Mouse (Mus musculus): Measurements from ENCODE around the gene Duoxa2. TPM values are rescaled to one million over a fixed set of nuclear protein-coding genes. Genes with fewer than 3 reads are reported as not detected.
"Not testable (repeated sequence)": the region's sequence is repeated elsewhere in the genome, so short reads cannot be mapped to it uniquely, and the experiment has no call there.

Duoxa2 gene
- total RNA-seq, 2 experiments from 2014 or later, result not detected

DNA sequence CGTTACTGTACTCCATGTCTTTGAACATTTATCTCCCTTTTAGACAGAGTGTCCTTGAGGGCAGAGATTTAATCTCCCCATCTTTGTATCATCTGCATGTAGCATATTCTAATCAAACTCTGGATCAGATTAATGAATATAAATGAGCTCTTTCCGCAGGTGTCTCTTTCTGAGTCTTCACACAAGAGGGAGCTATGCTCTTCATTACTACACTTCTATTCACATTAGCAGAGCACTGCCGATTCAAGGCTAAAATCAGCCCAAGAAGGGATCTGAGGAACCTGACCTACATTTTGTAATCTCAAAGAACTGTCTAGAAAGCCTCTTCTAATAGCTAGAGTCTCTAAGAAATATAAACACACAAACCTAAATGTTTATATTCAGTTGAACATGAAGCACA, 10.9 kb downstream of the Duoxa2 start:
- no peak for DNase-seq

- no peak for DNase-seq
Measured at GRCm38 (mm10) chr2:122311561-122311960, 12.9 kb downstream of the Duoxa2 start.

DNA sequence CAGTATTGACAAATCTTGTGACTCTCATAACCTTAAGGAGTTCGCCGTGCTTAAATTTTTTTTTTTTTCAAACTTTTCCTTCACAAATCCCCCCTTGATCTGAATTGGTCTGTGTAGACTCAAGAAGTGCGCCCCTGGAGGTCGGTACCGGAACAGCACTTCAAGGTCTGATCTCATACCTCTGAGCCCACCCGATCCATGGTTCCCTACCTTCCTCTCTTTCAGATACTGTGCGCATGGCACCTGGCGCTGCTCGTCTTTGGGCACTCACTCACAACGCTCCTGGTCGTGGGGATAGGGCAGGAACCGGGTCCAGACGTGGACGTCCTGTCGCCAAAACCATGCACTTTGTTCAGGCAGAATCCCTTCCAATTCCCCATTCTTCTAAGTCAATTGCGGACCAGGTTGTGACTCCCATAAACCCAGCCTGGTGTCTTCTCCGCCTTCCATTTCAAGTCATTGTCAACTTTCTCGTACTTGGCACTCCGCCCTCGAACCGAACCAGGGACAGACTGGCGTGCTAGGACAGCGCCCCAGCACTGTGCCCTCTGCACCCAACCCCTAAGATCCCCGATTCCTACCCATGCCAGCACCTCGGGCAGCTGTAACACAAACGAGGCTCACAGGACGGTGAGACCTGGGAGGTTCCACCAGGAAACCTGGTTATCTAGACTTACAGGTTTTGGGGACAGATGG, 14.2 kb downstream of the Duoxa2 start:
- DNase-seq, result no peak

DNA sequence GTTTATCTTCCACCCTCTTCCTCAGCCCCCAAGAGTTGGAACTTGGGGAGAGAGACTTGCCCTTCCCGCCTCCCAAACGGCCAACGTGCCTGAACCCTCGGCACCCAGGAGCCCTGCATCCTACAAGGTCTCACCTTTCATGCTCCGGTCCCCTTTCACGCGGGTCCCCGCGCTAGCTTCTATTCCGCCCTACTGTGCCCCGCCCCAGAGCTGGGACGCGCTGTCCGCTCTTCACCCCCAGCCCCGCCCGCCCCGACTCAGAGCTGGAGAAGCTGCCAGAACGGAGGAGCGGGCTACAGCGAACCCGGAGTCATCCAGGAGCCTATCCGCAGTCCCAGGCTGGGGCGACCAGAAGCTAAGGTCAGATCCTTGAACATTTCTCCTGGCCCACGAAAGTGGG, 14.8 kb downstream of the Duoxa2 start, which contains the start of gene Duoxa1:
Duoxa1 (minus strand) TSS at position 195 of the 400 bp plus-strand sequence.
- DNase-seq, result no peak

DNA sequence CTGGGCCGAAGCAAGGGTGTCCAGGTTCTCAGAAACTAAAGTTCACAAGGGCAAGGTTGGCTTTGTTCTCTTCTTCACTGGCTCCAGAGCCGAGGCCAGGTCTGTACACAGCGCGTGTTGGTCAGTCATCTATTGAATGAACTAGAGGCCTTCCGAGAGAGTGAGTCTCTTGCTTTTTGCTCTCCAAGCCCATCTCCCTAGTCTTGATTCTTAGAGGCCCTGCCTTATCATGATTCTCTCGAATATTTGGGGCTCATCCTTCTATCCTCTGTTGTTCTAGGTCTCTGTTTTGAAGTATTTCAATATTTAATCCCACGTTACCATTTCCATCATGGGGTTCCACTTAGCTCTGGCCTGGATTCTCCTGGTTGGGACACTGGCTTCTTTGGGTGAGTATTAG, 16.7 kb downstream of the Duoxa2 start, which contains the start of gene Duox1:
Duox1 (plus strand) TSS at position 301 of the 400 bp plus-strand sequence.
- DNase-seq, result no peak

DNA sequence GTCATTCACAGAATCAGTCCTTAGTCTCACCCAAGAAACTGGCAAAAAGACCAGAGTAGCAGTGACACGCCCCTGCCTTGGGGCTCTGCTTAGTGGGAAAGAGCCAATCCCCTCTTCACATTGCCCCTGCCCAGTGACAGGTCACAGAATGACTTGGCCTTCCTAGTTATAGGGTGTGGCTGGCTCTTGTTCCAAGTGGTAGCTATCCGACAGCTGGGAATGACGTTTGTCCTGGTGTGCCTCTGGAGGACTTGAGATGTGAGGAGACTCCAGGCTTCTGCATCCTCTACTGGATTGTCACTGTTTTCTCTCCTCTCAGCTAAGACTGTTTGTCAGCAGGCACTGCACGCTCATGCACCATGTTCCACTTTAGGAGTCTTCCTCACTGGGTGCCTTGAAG, 18.7 kb downstream of the Duoxa2 start:
- no peak for DNase-seq

DNA sequence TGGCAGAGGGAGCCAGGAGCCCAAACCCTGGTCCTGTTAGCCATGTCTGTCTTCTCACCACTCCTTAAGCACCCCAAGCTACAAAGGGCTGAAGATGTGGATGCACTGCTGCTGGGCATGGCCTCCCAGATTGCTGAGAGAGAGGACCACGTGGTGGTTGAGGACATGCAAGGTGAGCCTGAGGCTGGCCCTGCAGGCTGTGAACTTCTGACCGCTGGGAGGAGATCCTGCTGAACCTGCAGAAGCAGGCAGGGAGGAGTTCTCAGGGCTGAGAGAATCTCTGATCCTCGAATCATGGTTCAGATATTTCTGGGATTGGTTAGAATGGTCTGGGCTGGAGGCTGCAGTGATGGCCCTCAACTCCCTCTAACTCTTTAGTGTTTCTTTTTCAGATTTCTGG, 25.3 kb downstream of the Duoxa2 start:
- DNase-seq, result no peak

DNA sequence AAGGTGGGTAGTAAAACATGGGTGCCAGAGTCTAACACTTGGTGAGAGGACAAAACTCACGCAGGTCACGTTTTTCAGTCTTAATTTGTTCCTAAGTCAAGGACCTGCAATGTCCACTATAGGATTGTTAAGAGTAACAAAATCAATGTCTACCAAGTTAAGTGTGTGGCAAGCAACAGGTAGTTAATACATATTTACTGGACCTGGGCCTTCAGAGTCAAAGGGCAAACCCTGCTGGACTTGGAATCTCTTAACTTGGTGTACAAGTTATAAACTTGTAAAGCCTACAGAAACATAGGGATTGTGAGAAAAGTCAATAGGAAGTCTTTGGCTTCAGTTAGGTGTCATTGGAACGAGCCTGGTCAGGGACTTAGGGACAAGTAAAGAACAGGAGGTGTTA, 25.9 kb downstream of the Duoxa2 start:
- DNase-seq, result no peak

DNA sequence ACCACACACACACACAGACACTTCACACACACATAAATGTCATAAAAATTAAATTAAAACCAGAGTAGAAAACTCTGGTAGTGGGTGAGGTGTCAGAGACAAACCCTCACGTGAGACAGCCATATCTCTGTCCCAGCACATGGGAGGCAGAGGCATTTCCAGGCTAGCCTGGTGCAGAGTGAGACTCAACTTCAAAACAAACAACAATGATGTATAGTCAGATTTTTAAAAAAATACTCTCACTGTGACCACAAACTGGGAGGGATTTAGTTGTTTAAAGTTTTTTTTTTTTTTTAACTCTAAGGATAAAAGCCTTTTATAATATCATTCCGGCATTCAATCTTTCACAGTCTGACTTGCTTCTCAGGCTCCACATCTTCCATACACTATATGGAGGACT, 26.7 kb downstream of the Duoxa2 start:
- no peak for DNase-seq

DNA sequence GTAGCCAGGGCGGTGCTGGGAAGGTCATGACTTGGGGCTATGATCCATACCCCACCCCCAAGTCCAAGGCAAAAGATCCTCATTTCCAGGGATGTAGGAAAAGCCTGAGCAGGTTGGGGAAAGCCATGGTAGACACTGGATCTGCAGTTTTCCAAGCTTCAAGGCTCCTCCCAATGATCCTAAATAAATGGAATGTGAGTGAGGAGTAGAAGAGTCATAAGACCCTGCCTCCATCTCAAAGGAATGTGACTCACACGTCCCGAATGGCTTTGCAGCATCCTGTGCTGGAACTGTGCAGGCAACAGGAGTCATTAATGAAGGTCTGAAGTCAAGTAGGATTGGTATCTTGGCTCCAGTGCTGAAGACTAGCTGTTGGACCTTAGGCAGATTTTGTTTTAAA, 29.3 kb downstream of the Duoxa2 start:
- no peak for DNase-seq

- not testable (repeated sequence) for DNase-seq
Measured at GRCm38 (mm10) chr2:122330317-122330716, 31.6 kb downstream of the Duoxa2 start.

GRCm38 (mm10) chr2:122332222-122332621, 33.5 kb downstream of the Duoxa2 start:
- no peak for DNase-seq

GRCm38 (mm10) chr2:122334170-122334569, 35.5 kb downstream of the Duoxa2 start:
- DNase-seq, result no peak

GRCm38 (mm10) chr2:122337291-122337690, 38.6 kb downstream of the Duoxa2 start:
- DNase-seq, result no peak

- DNase-seq, result no peak
Measured at GRCm38 (mm10) chr2:122345106-122345893, 46.6 kb downstream of the Duoxa2 start.

- not testable (repeated sequence) for DNase-seq
Measured at GRCm38 (mm10) chr2:122346164-122346563, 47.5 kb downstream of the Duoxa2 start.

DNA sequence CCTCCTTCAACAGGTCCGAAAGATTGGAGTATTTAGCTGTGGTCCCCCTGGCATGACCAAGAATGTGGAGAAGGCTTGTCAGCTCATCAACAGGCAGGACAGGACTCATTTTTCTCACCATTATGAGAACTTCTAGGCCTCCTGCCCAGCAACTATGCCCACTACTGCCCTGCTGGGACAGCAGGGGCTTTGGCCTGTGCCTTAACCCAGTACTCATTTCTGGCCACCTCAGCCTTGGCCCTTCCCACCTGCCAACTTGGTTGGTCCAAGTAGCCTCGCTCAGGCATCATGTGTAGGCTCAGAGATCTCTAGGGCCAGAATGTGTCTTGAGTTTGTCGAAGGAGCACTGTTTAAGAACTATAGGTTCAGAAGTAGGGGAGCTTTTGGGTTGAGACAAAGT, 48.6 kb downstream of the Duoxa2 start:
- DNase-seq, result no peak

DNA sequence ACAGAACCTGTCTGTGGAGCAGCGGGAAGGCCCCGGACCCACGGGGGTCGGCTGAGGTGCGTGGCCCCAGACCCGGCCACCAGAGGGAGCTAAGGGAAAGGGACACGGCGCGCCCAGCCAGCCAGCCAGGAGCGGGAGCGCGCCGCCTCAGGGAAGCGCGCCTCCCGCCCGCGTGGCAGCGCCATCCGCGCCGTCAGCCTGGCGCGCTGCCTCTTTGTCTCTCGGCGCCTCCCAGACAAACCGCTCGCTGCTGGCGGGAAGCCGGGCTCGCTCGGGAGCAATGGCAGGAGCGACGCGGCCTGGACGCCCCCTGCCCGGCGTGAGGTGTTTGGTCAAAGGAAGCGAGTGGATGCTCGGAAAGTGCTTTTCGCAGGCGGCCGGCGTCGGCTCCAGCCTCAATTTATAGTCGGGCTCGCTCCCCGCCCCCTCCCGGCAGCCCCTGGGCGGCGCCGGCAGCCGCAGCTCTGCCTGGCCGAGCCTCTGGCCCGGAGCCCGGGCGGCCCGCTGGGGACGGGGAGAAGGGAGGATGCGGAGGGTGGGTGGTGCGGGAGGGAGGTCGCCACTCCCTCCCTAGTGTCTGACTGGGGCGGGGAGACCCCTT, 49.9 kb downstream of the Duoxa2 start:
- peak; percentile 90 for DNase-seq

- DNase-seq, result no peak
Measured at GRCm38 (mm10) chr2:122349136-122349785, 50.6 kb downstream of the Duoxa2 start.

- DNase-seq, result peak; percentile 44 to 49
Measured at GRCm38 (mm10) chr2:122351156-122351930, 52.6 kb downstream of the Duoxa2 start.

DNA sequence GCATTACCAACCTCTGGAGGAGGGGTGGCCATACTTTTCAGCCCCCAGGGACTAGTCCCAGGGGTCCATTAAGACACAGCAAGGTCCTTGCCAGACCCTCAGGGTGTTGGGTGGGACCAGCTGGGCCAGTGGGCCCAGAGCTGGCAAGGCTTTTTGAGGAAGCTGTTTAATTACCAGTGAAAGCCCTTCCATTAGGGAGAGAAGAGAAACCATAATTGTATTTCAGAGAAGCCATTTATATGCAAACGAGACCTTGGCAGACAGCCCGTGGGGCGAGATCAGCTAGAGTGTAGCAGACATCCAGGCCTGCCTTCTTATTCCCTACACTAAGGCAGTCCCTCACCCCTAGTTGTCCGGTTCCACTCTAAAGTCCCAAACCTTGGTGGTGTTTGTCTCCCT, 53.2 kb downstream of the Duoxa2 start:
- peak; percentile 48 to 65 for DNase-seq

All from layer of hippocampus, postnatal 36 days (tissue).